Mouse (Mus musculus) liver, embryonic 11.5 days (tissue): ENCODE data around the gene Mob3a. TPM values are rescaled to one million over a fixed set of nuclear protein-coding genes. Genes with fewer than 3 reads are reported as not detected.

Experiments
- ATAC-seq: fragments of 200-750 bp; cut with Nextera tagmentation; replicated peaks from 2 replicates; pipeline ENCODE4 v1.8.0; 2017; ENCODE audit warnings: moderate number of reproducible peaks, mild to moderate bottlenecking, moderate TSS enrichment, moderate library complexity; ENCODE audit not compliant: low FRiP score
- DNase-seq: peaks from one replicate; pipeline ENCODE4 v3.0.0-alpha.2; 2017; ENCODE audit warnings: low spot score
- H3K27ac ChIP-seq: fragments of 300-500 bp; sonication (generic); 2 replicates; pipeline ENCODE4 v1.5.1; 2014; ENCODE audit warnings: mild to moderate bottlenecking, low read depth, low read length, control low read depth
- H3K27me3 ChIP-seq: fragments of 300-500 bp; sonication (generic); replicated peaks from 2 replicates; pipeline ENCODE4 v1.6.1; 2014; ENCODE audit warnings: low read length, mixed read lengths; ENCODE audit not compliant: control insufficient read depth, insufficient read depth
- H3K36me3 ChIP-seq: fragments of 300-500 bp; sonication (generic); 2 replicates; pipeline ENCODE4 v1.6.1; 2014; ENCODE audit warnings: mild to moderate bottlenecking, low read length, moderate library complexity, mixed read lengths; ENCODE audit not compliant: control insufficient read depth, insufficient read depth
- H3K4me1 ChIP-seq: fragments of 300-500 bp; sonication (generic); replicated peaks from 2 replicates; pipeline ENCODE4 v1.6.1; 2014; ENCODE audit warnings: low read length, mixed read lengths; ENCODE audit not compliant: control insufficient read depth, insufficient read depth
- H3K4me2 ChIP-seq: fragments of 300-500 bp; sonication (generic); 2 replicates; pipeline ENCODE4 v1.6.1; 2014; ENCODE audit warnings: mild to moderate bottlenecking, control low read depth, moderate library complexity
- H3K4me3 ChIP-seq: fragments of 300-500 bp; sonication (generic); 2 replicates; pipeline ENCODE4 v1.5.1; 2014; ENCODE audit warnings: low read depth, low read length, control low read depth
- H3K9ac ChIP-seq: fragments of 300-500 bp; sonication (generic); 2 replicates; pipeline ENCODE4 v1.6.1; 2014; ENCODE audit warnings: low read depth, low read length, control low read depth
- H3K9me3 ChIP-seq: fragments of 300-500 bp; sonication (generic); 2 replicates; pipeline ENCODE4 v1.6.1; 2016; ENCODE audit warnings: low read length, inconsistent platforms, mixed read lengths; ENCODE audit not compliant: control insufficient read depth
- WGBS: fragments of 180-500 bp; shearing (Covaris S2); extraction: QIAGEN DNeasy Blood & Tissue Kit; methylation state at CpG from one replicate; pipeline ENCODE4 v1.1.7; 2014; 5-methylcytosine and 5-hydroxymethylcytosine counted together
- polyA plus RNA-seq: library from polyadenylated mRNA; unstranded; fragments of >200 nt; fragmentation: Nextera tagmentation; extraction: Ambion mirVana; gene quantifications from 2 replicates; pipeline ENCODE4 v1.2.1, GENCODE M21; 2014

Gene Mob3a
- 56.7 and 57.3 TPM in 2 replicates for polyA plus RNA-seq

DNA sequence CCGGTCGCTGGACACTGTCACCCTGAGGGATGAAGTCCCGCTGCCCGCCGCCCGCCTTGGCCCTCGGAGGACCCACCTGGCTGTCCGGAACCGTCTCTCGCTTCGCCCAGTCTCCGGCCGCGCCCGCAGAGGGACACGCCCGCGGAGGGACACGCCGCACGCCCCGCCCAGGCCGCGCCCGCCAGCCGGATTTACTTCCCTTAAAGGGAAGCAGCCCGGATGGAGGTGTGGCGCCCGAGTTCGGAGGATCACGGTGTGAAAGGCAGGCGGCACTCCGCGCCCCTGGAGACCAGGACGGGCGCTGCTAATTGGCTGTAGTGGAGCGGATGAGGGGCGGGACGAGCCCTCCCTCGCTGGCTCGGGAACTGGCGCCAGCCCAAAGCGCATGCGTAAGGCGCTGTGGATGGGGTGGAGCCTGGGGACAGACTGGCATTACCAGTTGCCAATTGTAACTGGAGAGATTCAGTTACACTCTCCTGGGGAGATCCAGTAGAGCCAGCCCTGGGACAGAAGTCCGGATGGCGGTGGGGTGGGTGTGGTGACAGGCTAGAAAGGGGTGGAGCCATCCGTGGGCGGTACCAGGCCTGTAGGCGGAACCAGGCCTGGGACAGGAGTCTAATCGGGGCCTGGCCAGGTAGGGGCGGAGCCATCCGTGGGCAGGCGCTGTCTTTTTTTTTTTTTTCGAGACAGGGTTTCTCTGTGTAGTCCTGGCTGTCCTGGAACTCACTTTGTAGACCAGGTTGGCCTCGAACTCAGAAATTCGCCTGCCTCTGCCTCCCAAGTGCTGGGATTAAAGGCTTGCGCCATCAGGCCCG lies at the start of gene Mob3a, which contains the start of gene Izumo4:
Gene Mob3a (minus strand): TSS at position 257 of the 815 bp plus-strand sequence.
Gene Izumo4 (plus strand): TSS at position 464 of the 815 bp plus-strand sequence.
- H3K4me1 ChIP-seq: peaks cover 53% of the 10 kb centered on the region
- under 1% methylated on average over 59 of the region's 59 CpGs for WGBS

GRCm38 (mm10) chr10:80751188-80751832 lies 49.5 kb upstream of the Mob3a start:
- ATAC-seq: no peak
- DNase-seq: peak; percentile 46
- H3K27ac ChIP-seq: peak overlapping the region; percentile 16

More for the DNA sequence above, at the start of gene Mob3a, which contains the start of gene Izumo4:
- H3K27me3 ChIP-seq: no peaks in the 10 kb centered on the region
- H3K36me3 ChIP-seq: peaks cover 6% of the 10 kb centered on the region
- peak within 1 kb of the TSS; percentile 76 for H3K27ac ChIP-seq
- H3K4me2 ChIP-seq: peak within 1 kb of the TSS; percentile 100
- ATAC-seq (peak; percentile 86), DNase-seq (peak; percentile 98)
- peak within 1 kb of the TSS; percentile 81 for H3K9ac ChIP-seq
- peak within 1 kb of the TSS; percentile 79 for H3K4me3 ChIP-seq
- no peaks in the 10 kb centered on the region for H3K9me3 ChIP-seq

GRCm38 (mm10) chr10:80748609-80749008 lies 46.8 kb upstream of the Mob3a start:
- WGBS: 11% methylated on average over 6 of the region's 6 CpGs
- no peak overlapping the region for H3K4me2 ChIP-seq
- H3K27ac ChIP-seq: no peak overlapping the region
- H3K27me3 ChIP-seq: no peaks in the 10 kb centered on the region
- H3K4me1 ChIP-seq: peaks cover 20% of the 10 kb centered on the region
- no peak overlapping the region for H3K4me3 ChIP-seq
- no peaks in the 10 kb centered on the region for H3K36me3 ChIP-seq
- DNase-seq (peak; percentile 61), ATAC-seq (no peak)
- no peaks in the 10 kb centered on the region for H3K9me3 ChIP-seq
- no peak overlapping the region for H3K9ac ChIP-seq

More at GRCm38 (mm10) chr10:80751188-80751832, 49.5 kb upstream of the Mob3a start:
- peaks cover 20% of the 10 kb centered on the region for H3K4me1 ChIP-seq
- peak overlapping the region; percentile 36; the same call in 1 of the 2 replicates for H3K9ac ChIP-seq
- 8% methylated on average over 16 of the region's 16 CpGs for WGBS
- H3K27me3 ChIP-seq: no peaks in the 10 kb centered on the region
- H3K9me3 ChIP-seq: no peaks in the 10 kb centered on the region
- peak overlapping the region; percentile 80 for H3K4me2 ChIP-seq
- H3K36me3 ChIP-seq: no peaks in the 10 kb centered on the region
- H3K4me3 ChIP-seq: peak overlapping the region; percentile 24

DNA sequence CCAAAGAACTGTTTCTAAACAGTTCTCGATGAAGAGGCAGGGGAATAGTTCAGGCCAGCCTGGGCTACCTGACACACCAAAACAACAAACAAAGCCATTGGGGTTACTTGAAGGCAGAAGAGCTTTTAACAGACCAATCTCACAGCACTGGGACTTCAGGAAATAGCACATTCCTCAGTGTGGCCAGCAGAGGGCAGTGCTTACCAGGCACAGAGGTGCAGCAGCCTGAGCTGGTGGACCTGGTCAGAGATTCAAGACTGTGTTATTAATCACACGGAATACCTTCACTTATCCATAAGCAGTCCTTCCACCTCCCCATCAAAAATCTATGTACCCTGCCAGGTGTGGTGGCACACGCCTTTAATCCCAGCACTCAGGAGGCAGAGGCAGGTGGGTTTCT lies 45.6 kb upstream of the Mob3a start:
- no peak overlapping the region for H3K9ac ChIP-seq
- H3K4me3 ChIP-seq: no peak overlapping the region
- peaks cover 20% of the 10 kb centered on the region for H3K4me1 ChIP-seq
- H3K4me2 ChIP-seq: no peak overlapping the region
- 12% methylated on average over 3 of the region's 3 CpGs for WGBS
- no peaks in the 10 kb centered on the region for H3K9me3 ChIP-seq
- H3K36me3 ChIP-seq: no peaks in the 10 kb centered on the region
- no peak overlapping the region for H3K27ac ChIP-seq
- DNase-seq (peak; percentile 64), ATAC-seq (no peak)
- no peaks in the 10 kb centered on the region for H3K27me3 ChIP-seq

- peak overlapping the region; percentile 38 for H3K4me2 ChIP-seq
- H3K4me1 ChIP-seq: peaks cover 27% of the 10 kb centered on the region
- peak; percentile 56 for DNase-seq
- no peaks in the 10 kb centered on the region for H3K27me3 ChIP-seq
- ATAC-seq: peak; percentile 66
- H3K9me3 ChIP-seq: no peaks in the 10 kb centered on the region
- H3K36me3 ChIP-seq: peaks cover 4% of the 10 kb centered on the region; the same call in 1 of the 2 replicates
- 0 out of 2 replicates have a peak overlapping the region, but pooled peaks have one; percentile 10 for H3K4me3 ChIP-seq
- no peak overlapping the region for H3K27ac ChIP-seq
- 31% methylated on average over 5 of the region's 5 CpGs for WGBS
- no peak overlapping the region for H3K9ac ChIP-seq
These were observed 42.5 kb upstream of the Mob3a start for GRCm38 (mm10) chr10:80744262-80744661.

DNA sequence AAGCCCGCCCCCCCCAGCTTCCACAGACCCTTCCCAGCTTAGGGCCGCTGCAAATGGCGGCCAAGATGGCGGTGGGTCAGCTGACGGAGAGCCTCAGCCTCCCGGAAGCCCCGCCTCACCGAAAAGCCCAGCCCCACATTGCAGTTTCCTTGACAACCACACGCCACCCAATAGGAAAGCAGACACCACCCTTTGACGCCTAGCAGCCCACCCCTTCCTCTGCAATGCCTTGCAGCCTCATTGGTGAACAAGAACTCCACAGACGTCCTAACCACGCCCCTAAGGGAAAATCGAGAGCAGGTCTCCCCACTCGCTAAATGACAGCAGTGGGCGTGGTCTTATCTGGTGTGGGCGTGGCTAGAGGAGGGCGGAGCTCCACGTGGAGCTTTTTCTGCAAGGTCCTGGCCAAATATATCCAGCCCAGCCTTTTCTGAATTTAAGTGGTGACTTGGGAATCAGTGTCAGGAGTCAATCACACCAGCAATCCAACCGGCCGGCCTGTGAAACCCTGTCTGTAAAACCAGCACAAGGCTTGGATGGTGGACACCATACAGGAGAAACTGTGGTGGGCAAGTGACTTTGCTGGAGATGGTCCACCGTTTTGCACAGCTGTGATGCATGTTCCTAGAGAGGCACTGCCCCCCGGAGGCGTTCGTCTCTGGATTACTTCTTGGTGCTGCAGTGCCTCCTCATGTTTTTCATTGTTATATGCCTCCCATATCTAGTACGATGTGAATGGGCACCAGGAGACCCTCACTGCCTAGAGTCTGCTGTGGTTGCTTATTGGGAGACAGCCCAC lies 40.6 kb upstream of the Mob3a start, which contains the start of gene Ap3d1:
Gene Ap3d1 (minus strand): TSS at position 85 of the 799 bp plus-strand sequence.
- peak within 1 kb of the TSS; percentile 99 for H3K4me2 ChIP-seq
- H3K4me3 ChIP-seq: peak within 1 kb of the TSS; percentile 91
- DNase-seq: peak; percentile 91
- ATAC-seq: peak; percentile 98
- peak within 1 kb of the TSS; percentile 86 for H3K27ac ChIP-seq
- H3K9me3 ChIP-seq: no peaks in the 10 kb centered on the region
- peaks cover 27% of the 10 kb centered on the region for H3K4me1 ChIP-seq
- H3K9ac ChIP-seq: peak within 1 kb of the TSS; percentile 96
- H3K27me3 ChIP-seq: no peaks in the 10 kb centered on the region
- H3K36me3 ChIP-seq: peaks cover 4% of the 10 kb centered on the region; the same call in 1 of the 2 replicates
- 2% methylated on average over 25 of the region's 25 CpGs for WGBS

GRCm38 (mm10) chr10:80741634-80742179 lies 39.9 kb upstream of the Mob3a start:
- under 1% methylated on average over 46 of the region's 46 CpGs for WGBS
- Histone ChIP-seq H3K4me2 (peak overlapping the region; percentile 99), H3K27me3 (no peaks in the 10 kb centered on the region), H3K36me3 (peaks cover 4% of the 10 kb centered on the region; the same call in 1 of the 2 replicates), H3K4me3 (peak overlapping the region; percentile 91), H3K27ac (peak overlapping the region; percentile 86), H3K9ac (peak overlapping the region; percentile 96), H3K9me3 (no peaks in the 10 kb centered on the region), H3K4me1 (peaks cover 31% of the 10 kb centered on the region)
- DNase-seq (no peak), ATAC-seq (no peak)

GRCm38 (mm10) chr10:80741146-80741545 lies 39.4 kb upstream of the Mob3a start:
- Histone ChIP-seq H3K36me3 (peaks cover 4% of the 10 kb centered on the region; the same call in 1 of the 2 replicates), H3K9me3 (no peaks in the 10 kb centered on the region), H3K27ac (peak overlapping the region; percentile 86), H3K4me1 (peaks cover 35% of the 10 kb centered on the region), H3K4me3 (peak overlapping the region; percentile 91), H3K27me3 (no peaks in the 10 kb centered on the region), H3K9ac (peak overlapping the region; percentile 96), H3K4me2 (peak overlapping the region; percentile 99)
- 12% methylated on average over 5 of the region's 5 CpGs for WGBS
- ATAC-seq: no peak
- no peak for DNase-seq
